Mouse (Mus musculus) CD4-positive, CD25-positive, alpha-beta regulatory T cell, adult 2 months (primary cell): ENCODE results near the gene Sct.
A peak's percentile ranks its signal among the peaks of the same experiment; 100 is the strongest.

Experiments used
- DNase-seq: peaks from one replicate; pipeline ENCODE4 v3.0.0-alpha.2; 2012; ENCODE audit warnings: low read depth, low spot score

The Sct gene

GRCm38 (mm10) chr7:141278766-141279590, at the start of gene Sct:
Gene Sct, minus strand, starts transcription at chr7:141279133.
- DNase-seq: peak; percentile 53

GRCm38 (mm10) chr7:141328373-141328990, 49.5 kb upstream of the Sct start:
- DNase-seq: no peak

GRCm38 (mm10) chr7:141327469-141328372, 48.8 kb upstream of the Sct start, which contains the start of the genes Deaf1 and Tmem80:
Gene Deaf1, minus strand, starts transcription at chr7:141327690.
Gene Tmem80, plus strand, starts transcription at chr7:141327739.
- DNase-seq: peak; percentile 99

GRCm38 (mm10) chr7:141326546-141327446, 47.9 kb upstream of the Sct start:
- DNase-seq: no peak

GRCm38 (mm10) chr7:141324686-141325085, 45.8 kb upstream of the Sct start:
- DNase-seq: no peak

- no peak for DNase-seq
Measured at GRCm38 (mm10) chr7:141319446-141319845, 40.5 kb upstream of the Sct start.

- DNase-seq: no peak
Measured at GRCm38 (mm10) chr7:141317619-141318132, 38.7 kb upstream of the Sct start.

GRCm38 (mm10) chr7:141315974-141316373, 37.0 kb upstream of the Sct start:
- peak; percentile 77 for DNase-seq

GRCm38 (mm10) chr7:141315076-141315475, 36.1 kb upstream of the Sct start:
- no peak for DNase-seq

- no peak for DNase-seq
Measured at GRCm38 (mm10) chr7:141314416-141314815, 35.5 kb upstream of the Sct start.

GRCm38 (mm10) chr7:141304537-141304936, 25.6 kb upstream of the Sct start:
- DNase-seq: no peak

GRCm38 (mm10) chr7:141302702-141303268, 23.9 kb upstream of the Sct start:
- peak; percentile 61 for DNase-seq

- no peak for DNase-seq
Measured at GRCm38 (mm10) chr7:141301386-141301785, 22.5 kb upstream of the Sct start.

- DNase-seq: no peak
Measured at GRCm38 (mm10) chr7:141299175-141299574, 20.2 kb upstream of the Sct start.

GRCm38 (mm10) chr7:141297926-141298650, 19.2 kb upstream of the Sct start:
- DNase-seq: no peak

- DNase-seq: no peak
Measured at GRCm38 (mm10) chr7:141294479-141294878, 15.5 kb upstream of the Sct start.

- DNase-seq: peak; percentile 21
Measured at GRCm38 (mm10) chr7:141293852-141294471, 15.0 kb upstream of the Sct start.

GRCm38 (mm10) chr7:141292583-141293388, 13.9 kb upstream of the Sct start:
- no peak for DNase-seq
